Mouse (Mus musculus) C2C12 (cell line): ENCODE results near the gene Isca1. TPM values are rescaled to one million over a fixed set of nuclear protein-coding genes. Genes with fewer than 3 reads are reported as not detected.
"Not testable (repeated sequence)": the region's sequence is repeated elsewhere in the genome, so short reads cannot be mapped to it uniquely, and the experiment has no call there.

Experiments used
- H3K27me3 ChIP-seq: one replicate; pipeline ENCODE4 v1.6.1; 2011; ENCODE audit not compliant: control insufficient read depth, insufficient read depth, insufficient read length
- H3K36me3 ChIP-seq: one replicate; pipeline ENCODE4 v1.6.1; 2011; ENCODE audit not compliant: control insufficient read depth, insufficient read depth
- H3K4me3 ChIP-seq: one replicate; pipeline ENCODE4 v1.5.1; 2011; ENCODE audit warnings: mild to moderate bottlenecking, control low read depth; ENCODE audit not compliant: poor library complexity, insufficient read depth, severe bottlenecking
- H3K79me2 ChIP-seq: one replicate; pipeline ENCODE4 v1.6.1; 2011; ENCODE audit not compliant: control insufficient read depth, insufficient read depth
- H3K79me3 ChIP-seq: one replicate; pipeline ENCODE4 v1.6.1; 2011; ENCODE audit warnings: low read depth, control low read depth
- H3ac ChIP-seq: one replicate; pipeline ENCODE3; 2011; ENCODE audit warnings: low read depth; ENCODE audit not compliant: control insufficient read depth, insufficient read length
- CEBPB ChIP-seq: IDR thresholded peaks from one replicate; pipeline ENCODE4 v1.6.1; 2011; ENCODE audit warnings: low read depth, mild to moderate bottlenecking, control low read depth, moderate library complexity
- CTCF ChIP-seq: IDR thresholded peaks from one replicate; pipeline ENCODE4 v1.5.1; 2011; ENCODE audit not compliant: control insufficient read depth, insufficient read depth, insufficient read length
- FOSL1 ChIP-seq: IDR thresholded peaks from one replicate; pipeline ENCODE4 v1.8.0; 2011; ENCODE audit warnings: mild to moderate bottlenecking, low read length; ENCODE audit not compliant: poor library complexity, insufficient read depth, severe bottlenecking
- MAX ChIP-seq: IDR thresholded peaks from one replicate; pipeline ENCODE4 v1.6.1; 2011; ENCODE audit warnings: mild to moderate bottlenecking, control low read depth
- MYOD1 ChIP-seq: IDR thresholded peaks from one replicate; pipeline ENCODE4 v1.6.1; 2011; ENCODE audit warnings: low read depth; ENCODE audit not compliant: control insufficient read depth, insufficient read length
- MYOG ChIP-seq: IDR thresholded peaks from one replicate; pipeline ENCODE4 v1.6.1; 2011; ENCODE audit not compliant: control insufficient read depth, insufficient read length; ENCODE audit errors: extremely low read depth
- USF1 ChIP-seq: IDR thresholded peaks from one replicate; pipeline ENCODE4 v1.6.1; 2011; ENCODE audit warnings: low read depth, mild to moderate bottlenecking, control low read depth, moderate library complexity
- polyA plus RNA-seq: library from polyadenylated mRNA; unstranded; fragments of >200 nt; fragmentation: generic; extraction: Trizol; gene quantifications from one replicate; pipeline ENCODE4 v1.2.1, GENCODE M21; 2012; ENCODE audit warnings: missing spikeins

Gene Isca1
- polyA plus RNA-seq, 1 experiment, result 43.2 TPM

- Histone ChIP-seq H3K27me3 (peaks cover 15% of the 10 kb centered on the region), H3K4me3 (no peak overlapping the region), H3K79me3 (no peaks in the 10 kb centered on the region), H3ac (no peak overlapping the region), H3K79me2 (no peaks in the 10 kb centered on the region), H3K36me3 (no peaks in the 10 kb centered on the region)
- no peak for TF ChIP-seq MYOD1
- no peak for TF ChIP-seq MAX
- TF ChIP-seq MYOG, result no peak
- no peak for TF ChIP-seq USF1
- TF ChIP-seq FOSL1, result no peak
- TF ChIP-seq CTCF, result no peak
- no peak for TF ChIP-seq CEBPB
Observed at GRCm38 (mm10) chr13:59733936-59734335, 35.7 kb downstream of the Isca1 start.

GRCm38 (mm10) chr13:59731652-59732051, 38.0 kb downstream of the Isca1 start, which contains the start of gene Spata31d1d:
TSS of gene Spata31d1d (minus strand) at chr13:59731752.
- TF ChIP-seq MYOD1 (no peak), MYOG (no peak), USF1 (no peak), MAX (no peak), FOSL1 (no peak), CEBPB (no peak), CTCF (no peak)
- Histone ChIP-seq H3K27me3 (peaks cover 22% of the 10 kb centered on the region), H3K79me3 (no peaks in the 10 kb centered on the region), H3K79me2 (no peaks in the 10 kb centered on the region), H3ac (no peak within 1 kb of the TSS), H3K4me3 (no peak within 1 kb of the TSS), H3K36me3 (no peaks in the 10 kb centered on the region)

- Histone ChIP-seq H3K79me2 (no peaks in the 10 kb centered on the region), H3K27me3 (peaks cover 52% of the 10 kb centered on the region), H3K36me3 (no peaks in the 10 kb centered on the region), H3K4me3 (no peak overlapping the region), H3ac (no peak overlapping the region), H3K79me3 (no peaks in the 10 kb centered on the region)
- peak; percentile 85 for TF ChIP-seq CTCF
- TF ChIP-seq USF1, result no peak
- no peak for TF ChIP-seq FOSL1
- TF ChIP-seq CEBPB, result no peak
- no peak for TF ChIP-seq MYOD1
Observed at GRCm38 (mm10) chr13:59728378-59729093, 41.1 kb downstream of the Isca1 start.

DNA sequence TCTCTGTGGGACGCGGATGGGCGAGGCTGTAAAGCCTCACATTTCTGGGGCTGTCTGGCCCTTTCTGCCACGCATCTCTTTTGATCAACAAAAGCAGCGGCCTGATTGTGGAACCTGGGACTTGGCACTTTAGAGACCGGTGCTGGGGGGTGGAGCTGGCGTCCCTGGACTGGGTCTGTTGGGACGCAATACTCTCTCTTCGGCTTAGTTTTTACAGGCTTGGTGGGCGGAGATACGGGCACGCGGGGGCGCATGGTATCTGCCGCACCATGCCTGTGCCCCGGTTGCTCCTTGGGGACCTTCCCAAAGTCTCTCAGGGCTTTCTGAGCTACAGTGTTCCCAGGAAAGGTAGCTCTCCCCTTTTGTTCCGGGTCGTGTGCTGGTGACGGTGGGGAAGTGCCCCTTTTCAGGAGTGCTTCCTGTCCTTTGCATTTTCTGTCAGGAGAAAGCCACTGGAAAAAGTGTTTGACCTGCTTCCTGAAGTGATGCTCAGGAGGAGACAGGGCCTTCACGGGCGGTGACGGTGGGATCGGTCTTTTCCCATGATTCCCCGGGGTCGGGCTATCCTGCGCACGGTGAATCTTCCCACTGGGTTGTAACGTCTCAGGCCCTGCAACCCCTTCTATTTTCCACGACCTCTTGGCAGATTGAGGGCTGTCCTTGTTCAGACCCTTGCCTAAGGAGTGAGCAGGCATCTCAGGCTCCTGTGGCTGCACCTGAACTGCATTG, 43.3 kb downstream of the Isca1 start:
- TF ChIP-seq MYOD1 (no peak), USF1 (no peak), CEBPB (no peak), FOSL1 (no peak), CTCF (no peak), MAX (no peak), MYOG (no peak)
- Histone ChIP-seq H3ac (no peak overlapping the region), H3K4me3 (no peak overlapping the region), H3K79me2 (no peaks in the 10 kb centered on the region), H3K79me3 (no peaks in the 10 kb centered on the region), H3K27me3 (peaks cover 60% of the 10 kb centered on the region), H3K36me3 (no peaks in the 10 kb centered on the region)

GRCm38 (mm10) chr13:59722089-59722488, 47.5 kb downstream of the Isca1 start:
- H3ac ChIP-seq, H3K36me3 ChIP-seq, H3K4me3 ChIP-seq, H3K79me3 ChIP-seq, H3K79me2 ChIP-seq: not testable (repeated sequence)
- H3K27me3 ChIP-seq, result peaks cover 49% of the 10 kb centered on the region

GRCm38 (mm10) chr13:59719475-59719874, 50.1 kb downstream of the Isca1 start:
- Histone ChIP-seq H3K27me3 (peaks cover 36% of the 10 kb centered on the region), H3K4me3 (no peak overlapping the region)
- no peak for TF ChIP-seq MYOG
- TF ChIP-seq MYOD1, result no peak
- no peak for TF ChIP-seq CTCF
- no peak for TF ChIP-seq USF1
- no peak for TF ChIP-seq FOSL1
- no peak for TF ChIP-seq CEBPB
- TF ChIP-seq MAX, result no peak

GRCm38 (mm10) chr13:59718857-59719440, 50.7 kb downstream of the Isca1 start:
- H3K36me3 ChIP-seq, H3ac ChIP-seq, H3K79me2 ChIP-seq, H3K4me3 ChIP-seq, H3K79me3 ChIP-seq: not testable (repeated sequence)
- H3K27me3 ChIP-seq, result peaks cover 36% of the 10 kb centered on the region

More at GRCm38 (mm10) chr13:59719475-59719874, 50.1 kb downstream of the Isca1 start:
- H3K36me3 ChIP-seq, result no peaks in the 10 kb centered on the region
- H3ac ChIP-seq, result no peak overlapping the region
- no peaks in the 10 kb centered on the region for H3K79me3 ChIP-seq
- H3K79me2 ChIP-seq, result no peaks in the 10 kb centered on the region
